Mouse (Mus musculus) forebrain, embryonic 12.5 days (tissue): Measurements from ENCODE around the gene Clrn3. TPM values are rescaled to one million over a fixed set of nuclear protein-coding genes. Genes with fewer than 3 reads are reported as not detected.

Experiments used
- ATAC-seq: fragments of 200-750 bp; cut with Nextera tagmentation; 2 replicates; pipeline ENCODE4 v1.8.0; 2017; ENCODE audit warnings: moderate TSS enrichment; ENCODE audit not compliant: low FRiP score
- H3K27ac ChIP-seq: fragments of 300-500 bp; sonication (generic); 2 replicates; pipeline ENCODE4 v1.5.1; 2016; ENCODE audit warnings: mild to moderate bottlenecking
- H3K27me3 ChIP-seq: fragments of 300-500 bp; sonication (generic); 2 replicates; pipeline ENCODE4 v1.6.1; 2016; ENCODE audit warnings: mild to moderate bottlenecking
- H3K36me3 ChIP-seq: fragments of 300-500 bp; sonication (generic); replicated peaks from 2 replicates; pipeline ENCODE4 v1.6.1; 2016; ENCODE audit warnings: mild to moderate bottlenecking
- H3K4me1 ChIP-seq: fragments of 300-500 bp; sonication (generic); 2 replicates; pipeline ENCODE4 v1.6.1; 2016
- H3K4me2 ChIP-seq: fragments of 300-500 bp; sonication (generic); 2 replicates; pipeline ENCODE4 v1.6.1; 2016; ENCODE audit warnings: mild to moderate bottlenecking, moderate library complexity
- H3K4me3 ChIP-seq: fragments of 300-500 bp; sonication (generic); replicated peaks from 2 replicates; pipeline ENCODE4 v1.5.1; 2016; ENCODE audit warnings: mild to moderate bottlenecking
- H3K9ac ChIP-seq: fragments of 300-500 bp; sonication (generic); 2 replicates; pipeline ENCODE4 v1.6.1; 2016; ENCODE audit warnings: mild to moderate bottlenecking
- H3K9me3 ChIP-seq: fragments of 300-500 bp; sonication (generic); 2 replicates; pipeline ENCODE4 v1.6.1; 2016
- WGBS: fragments of 180-500 bp; shearing (Covaris S2); methylation state at CpG from one replicate; pipeline ENCODE4 v1.1.7; 2016; 5-methylcytosine and 5-hydroxymethylcytosine counted together
- polyA plus RNA-seq: library from polyadenylated mRNA; unstranded; fragments of >200 nt; fragmentation: Nextera tagmentation; extraction: Ambion mirVana; gene quantifications from 2 replicates; pipeline ENCODE4 v1.2.1, GENCODE M21; 2016

The Clrn3 gene
- polyA plus RNA-seq, 1 experiment from 2014 or later = not detected

DNA sequence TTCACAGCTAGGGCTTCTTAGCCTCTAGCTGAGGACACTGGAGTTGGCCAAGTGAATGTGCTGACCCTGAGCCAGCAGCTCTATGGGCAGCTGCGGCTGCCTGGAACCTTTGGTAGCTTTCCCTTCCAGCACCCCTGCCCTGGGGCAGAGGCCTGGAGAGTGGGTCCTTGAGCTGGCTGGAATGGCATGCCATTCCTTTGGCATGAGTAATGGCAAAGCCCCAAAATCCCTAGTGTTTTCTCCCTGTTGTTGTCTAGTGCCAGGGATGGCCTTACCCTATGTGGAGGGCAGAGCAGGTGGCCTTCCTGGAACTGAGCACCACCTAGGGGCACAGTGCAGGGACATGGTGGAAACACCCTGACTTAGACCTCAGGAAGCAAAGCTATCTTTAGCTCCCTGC is 23.1 kb upstream of the Clrn3 start:
- Histone ChIP-seq H3K36me3 (no peaks in the 10 kb centered on the region), H3K4me2 (no peak overlapping the region), H3K4me3 (no peak overlapping the region), H3K9ac (no peak overlapping the region), H3K27me3 (no peaks in the 10 kb centered on the region; the same call in 1 of the 2 replicates), H3K9me3 (no peaks in the 10 kb centered on the region), H3K4me1 (no peaks in the 10 kb centered on the region), H3K27ac (no peak overlapping the region)
- no peak for ATAC-seq
- 86% methylated on average over 1 of the region's 1 CpGs for WGBS

DNA sequence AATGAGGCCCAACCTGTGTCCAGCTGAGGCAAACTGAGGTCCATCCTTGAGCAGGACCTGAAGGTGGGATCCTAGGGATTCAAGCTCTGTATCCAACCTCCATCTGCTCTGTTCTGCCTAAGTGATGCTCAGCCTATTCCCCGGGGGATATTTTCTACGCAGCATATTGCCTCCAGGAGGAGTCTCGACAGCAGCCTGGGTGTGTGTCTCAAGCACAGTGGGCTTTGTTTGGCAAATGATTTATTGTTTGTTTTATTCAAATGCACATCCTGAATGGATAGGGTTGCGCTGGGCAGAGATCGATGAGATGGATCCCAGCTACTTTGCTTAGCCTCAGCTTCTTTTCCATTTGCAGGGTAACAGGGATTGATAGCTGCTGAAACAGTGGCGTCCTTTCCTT is 20.0 kb upstream of the Clrn3 start:
- no peak overlapping the region for H3K4me3 ChIP-seq
- H3K27ac ChIP-seq = no peak overlapping the region
- no peaks in the 10 kb centered on the region for H3K9me3 ChIP-seq
- no peaks in the 10 kb centered on the region; the same call in 1 of the 2 replicates for H3K27me3 ChIP-seq
- H3K9ac ChIP-seq = no peak overlapping the region
- ATAC-seq = no peak
- no peak overlapping the region for H3K4me2 ChIP-seq
- H3K36me3 ChIP-seq = no peaks in the 10 kb centered on the region
- H3K4me1 ChIP-seq = no peaks in the 10 kb centered on the region
- WGBS = 77% methylated on average over 6 of the region's 6 CpGs

DNA sequence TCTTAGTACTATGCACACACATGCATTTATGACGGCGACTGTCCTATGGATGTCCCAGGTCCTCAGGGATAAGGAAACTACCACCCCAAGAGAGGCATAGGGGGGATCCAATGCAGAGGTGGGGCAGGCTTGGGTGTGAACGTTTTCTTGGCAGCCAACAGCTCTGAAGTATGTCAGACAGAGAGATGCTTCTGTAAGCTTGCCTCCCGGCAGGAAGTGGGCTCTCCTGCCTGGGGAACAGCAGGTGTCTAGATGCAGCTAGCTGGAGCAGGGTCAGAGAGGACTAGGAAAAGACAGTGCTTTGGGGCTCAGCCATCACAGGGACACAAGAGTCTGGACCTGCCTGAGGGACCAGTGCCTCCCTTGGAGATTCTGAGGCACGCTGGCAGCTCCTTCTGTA is 18.1 kb upstream of the Clrn3 start:
- Histone ChIP-seq H3K4me1 (no peaks in the 10 kb centered on the region), H3K36me3 (no peaks in the 10 kb centered on the region), H3K27me3 (no peaks in the 10 kb centered on the region; the same call in 1 of the 2 replicates), H3K4me2 (no peak overlapping the region), H3K27ac (no peak overlapping the region), H3K9me3 (no peaks in the 10 kb centered on the region), H3K4me3 (no peak overlapping the region), H3K9ac (no peak overlapping the region)
- 63% methylated on average over 5 of the region's 5 CpGs for WGBS
- no peak for ATAC-seq

DNA sequence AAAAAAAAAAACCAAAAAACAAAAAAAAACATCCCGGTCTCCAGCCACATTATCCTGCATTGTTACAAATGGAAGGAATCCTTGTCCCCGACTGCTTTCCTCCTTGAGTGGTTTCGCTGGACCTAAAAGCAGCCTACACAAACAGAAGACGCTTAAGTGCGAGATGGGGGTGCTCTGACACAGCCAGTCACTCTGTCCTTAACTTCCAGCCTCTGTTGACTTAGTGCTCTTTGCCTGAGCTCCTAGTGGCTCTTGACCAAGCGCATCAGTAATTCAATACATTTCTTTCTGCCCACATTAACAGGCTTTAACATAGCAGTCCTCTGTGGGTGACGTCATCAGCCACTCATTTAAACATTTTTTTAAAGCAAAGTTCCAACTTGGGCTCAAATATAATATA is 17.5 kb upstream of the Clrn3 start:
- Histone ChIP-seq H3K4me2 (no peak overlapping the region), H3K4me3 (no peak overlapping the region), H3K36me3 (no peaks in the 10 kb centered on the region), H3K9me3 (no peaks in the 10 kb centered on the region), H3K9ac (no peak overlapping the region), H3K4me1 (no peaks in the 10 kb centered on the region), H3K27me3 (no peaks in the 10 kb centered on the region; the same call in 1 of the 2 replicates), H3K27ac (no peak overlapping the region)
- WGBS = 79% methylated on average over 7 of the region's 7 CpGs
- no peak for ATAC-seq

DNA sequence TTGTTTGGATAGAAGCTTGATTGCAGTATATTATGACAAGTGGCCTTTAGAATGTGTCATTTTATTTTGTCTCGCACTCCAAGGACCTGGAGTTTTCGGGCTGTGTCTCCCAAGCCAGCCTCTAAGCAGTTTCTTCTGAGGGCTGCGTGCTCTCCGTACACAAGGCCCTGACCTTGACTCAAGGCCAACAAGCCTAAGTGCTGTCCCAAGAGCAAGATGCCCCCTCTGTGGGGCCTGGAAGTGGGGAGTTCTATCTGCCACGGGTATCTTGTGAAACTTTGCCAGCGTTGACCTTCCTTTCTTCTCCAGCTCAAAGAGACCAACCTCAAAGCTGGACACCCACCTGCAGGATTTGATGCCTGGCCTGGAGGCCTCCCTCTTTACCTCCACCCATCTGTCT is 15.9 kb upstream of the Clrn3 start:
- Histone ChIP-seq H3K9ac (no peak overlapping the region), H3K36me3 (no peaks in the 10 kb centered on the region), H3K9me3 (no peaks in the 10 kb centered on the region), H3K27ac (no peak overlapping the region), H3K4me3 (no peak overlapping the region), H3K4me2 (no peak overlapping the region), H3K4me1 (no peaks in the 10 kb centered on the region), H3K27me3 (peaks cover 11% of the 10 kb centered on the region)
- WGBS = 92% methylated on average over 6 of the region's 6 CpGs
- ATAC-seq = no peak

DNA sequence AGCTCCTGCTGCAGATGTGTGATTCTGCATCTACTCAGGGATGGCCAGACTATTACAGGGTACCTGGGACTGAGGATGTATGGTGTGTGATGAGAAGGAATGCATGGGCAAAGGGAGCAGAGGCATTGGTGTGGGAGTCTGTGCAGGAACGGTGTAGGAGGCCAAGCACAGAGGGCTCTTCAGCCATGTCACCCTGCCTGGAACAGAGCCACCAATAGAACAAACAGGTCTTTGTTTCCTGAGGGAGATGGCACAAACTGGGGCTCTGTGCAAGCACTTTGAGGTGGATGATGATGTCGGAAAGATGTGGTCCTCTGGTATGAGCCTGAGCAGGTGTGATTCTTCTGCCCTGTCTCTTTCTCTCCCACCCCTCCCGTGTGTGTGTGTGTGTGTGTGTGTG is 14.6 kb upstream of the Clrn3 start:
- Histone ChIP-seq H3K4me3 (no peak overlapping the region), H3K9me3 (no peaks in the 10 kb centered on the region), H3K4me1 (peaks cover 5% of the 10 kb centered on the region), H3K4me2 (no peak overlapping the region), H3K9ac (no peak overlapping the region), H3K27me3 (peaks cover 24% of the 10 kb centered on the region), H3K36me3 (no peaks in the 10 kb centered on the region), H3K27ac (no peak overlapping the region)
- no peak for ATAC-seq
- 79% methylated on average over 3 of the region's 3 CpGs for WGBS

DNA sequence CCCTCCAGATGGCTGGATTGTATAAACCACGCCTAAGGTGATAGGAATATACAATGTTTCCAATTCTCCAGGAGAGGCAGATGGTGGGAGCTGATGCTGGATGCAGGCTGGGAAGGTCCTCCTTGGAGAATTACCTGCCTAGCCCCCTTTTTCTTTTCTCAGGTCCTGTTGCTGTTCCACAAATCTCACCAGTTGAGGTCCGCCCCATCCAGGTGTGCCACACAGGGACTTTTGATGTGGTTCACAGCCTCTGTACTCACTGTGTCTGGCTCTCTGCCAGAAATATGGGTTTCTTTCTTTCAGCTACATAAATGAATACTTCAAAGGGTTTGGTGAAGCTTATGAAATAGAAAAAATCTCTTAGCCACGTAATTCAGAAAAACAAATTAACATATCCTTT is 13.8 kb upstream of the Clrn3 start:
- Histone ChIP-seq H3K27me3 (peaks cover 28% of the 10 kb centered on the region), H3K9ac (no peak overlapping the region), H3K4me1 (peaks cover 8% of the 10 kb centered on the region), H3K36me3 (no peaks in the 10 kb centered on the region), H3K27ac (no peak overlapping the region), H3K4me2 (no peak overlapping the region), H3K9me3 (no peaks in the 10 kb centered on the region), H3K4me3 (no peak overlapping the region)
- ATAC-seq = no peak
- 76% methylated on average over 3 of the region's 3 CpGs for WGBS

DNA sequence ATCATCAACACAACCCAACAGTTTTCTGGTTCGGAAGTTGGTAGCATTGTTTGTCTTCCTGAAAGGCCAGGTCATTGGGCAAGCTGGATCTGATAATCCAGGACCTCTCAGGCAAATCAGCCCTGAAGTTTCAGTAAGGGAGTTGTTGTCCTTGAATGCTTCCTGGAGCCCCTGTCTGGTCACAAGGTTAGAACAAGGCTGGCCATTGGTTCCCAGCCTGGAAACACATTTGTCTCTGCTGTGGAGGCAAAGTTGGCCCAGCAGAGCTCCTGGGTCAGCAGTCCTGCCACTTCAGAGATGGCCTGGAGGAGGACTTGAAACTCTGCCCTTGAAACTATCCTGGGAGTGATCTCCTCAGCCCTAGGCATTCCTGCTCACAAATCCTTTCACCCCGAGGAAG is 11.0 kb upstream of the Clrn3 start:
- Histone ChIP-seq H3K9ac (no peak overlapping the region), H3K4me3 (no peak overlapping the region), H3K27ac (no peak overlapping the region), H3K4me2 (no peak overlapping the region), H3K9me3 (no peaks in the 10 kb centered on the region), H3K4me1 (peaks cover 8% of the 10 kb centered on the region), H3K27me3 (peaks cover 32% of the 10 kb centered on the region), H3K36me3 (no peaks in the 10 kb centered on the region)
- WGBS = 89% methylated on average over 2 of the region's 2 CpGs
- ATAC-seq = no peak

DNA sequence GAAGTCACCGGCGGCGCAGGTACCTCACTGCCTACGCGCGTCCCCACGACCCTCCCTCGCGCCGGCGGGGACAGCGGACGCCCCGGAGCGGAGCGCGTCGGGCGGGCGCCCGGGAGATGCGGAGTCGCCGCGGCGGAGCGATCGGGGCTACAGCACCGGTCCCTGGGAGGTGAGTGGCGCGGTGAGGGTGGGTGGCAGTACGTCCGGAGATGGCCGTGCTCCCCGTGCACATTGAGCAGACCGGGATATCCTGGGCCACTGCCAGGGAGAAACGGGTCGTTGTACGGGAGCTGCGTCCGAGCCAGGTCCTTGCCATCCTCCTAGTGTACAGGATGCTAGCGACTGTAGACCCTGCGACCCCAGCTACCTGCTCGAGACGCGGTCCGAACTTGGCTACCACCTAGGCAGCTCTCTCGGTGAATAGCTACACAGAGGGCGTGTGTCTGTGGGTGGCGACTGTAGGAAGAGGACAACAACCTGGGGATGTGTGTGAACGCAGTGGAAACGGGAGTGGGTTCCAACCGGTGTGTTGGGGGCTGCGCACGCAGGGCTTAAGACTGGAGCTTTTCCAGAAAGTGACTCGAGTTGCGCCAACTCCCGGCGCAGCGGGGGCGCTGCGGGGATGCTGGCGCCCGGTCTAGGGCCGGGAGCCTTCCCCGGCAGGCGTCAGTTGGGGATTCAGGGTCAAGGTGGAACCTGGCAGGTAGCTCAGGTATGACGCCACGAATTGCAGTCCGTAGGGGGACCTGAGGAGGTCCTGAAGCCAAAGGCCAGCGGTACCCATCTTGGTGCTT is 9.7 kb upstream of the Clrn3 start:
- Histone ChIP-seq H3K4me3 (peak overlapping the region; percentile 61), H3K36me3 (no peaks in the 10 kb centered on the region), H3K9me3 (no peaks in the 10 kb centered on the region), H3K4me1 (peaks cover 8% of the 10 kb centered on the region), H3K4me2 (peak overlapping the region; percentile 99), H3K27me3 (peaks cover 32% of the 10 kb centered on the region), H3K27ac (no peak overlapping the region), H3K9ac (peak overlapping the region; percentile 64)
- WGBS = under 1% methylated on average over 70 of the region's 71 CpGs
- ATAC-seq = no peak

DNA sequence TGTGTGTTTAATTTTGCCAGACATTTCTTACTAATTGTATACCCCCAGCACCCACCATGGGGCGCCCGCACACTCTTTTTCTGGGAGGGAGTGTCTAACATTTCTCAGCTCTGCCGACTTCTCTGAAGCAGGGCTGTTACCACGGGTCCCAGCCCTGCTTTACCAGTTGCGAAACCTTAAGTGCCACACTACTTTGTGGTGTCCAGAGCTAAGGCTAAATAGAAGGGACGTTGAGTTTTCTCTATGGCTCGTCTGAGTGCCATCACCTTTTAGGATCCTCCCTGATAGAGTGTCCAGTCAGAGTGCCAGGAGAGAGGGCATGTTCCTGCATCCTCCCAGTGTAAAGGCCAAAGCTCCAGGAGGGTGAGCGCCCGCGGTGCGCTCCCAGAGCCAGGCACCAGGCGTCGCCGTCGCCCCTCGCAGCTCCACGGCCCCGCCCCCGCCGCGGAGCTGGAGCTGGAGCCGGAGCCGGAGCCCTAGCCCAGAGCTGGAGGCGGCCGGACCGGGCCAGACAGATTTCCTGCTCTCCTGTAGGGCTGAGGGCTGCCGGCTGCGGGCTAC is 9.0 kb upstream of the Clrn3 start, which contains the start of gene Ptpre:
Ptpre (plus strand) TSS at position 141 of the 561 bp plus-strand sequence.
- Histone ChIP-seq H3K9me3 (no peaks in the 10 kb centered on the region), H3K27me3 (peaks cover 32% of the 10 kb centered on the region), H3K27ac (no peak within 1 kb of the TSS), H3K4me2 (peak within 1 kb of the TSS; percentile 99), H3K4me3 (peak within 1 kb of the TSS; percentile 61), H3K36me3 (no peaks in the 10 kb centered on the region), H3K4me1 (peaks cover 8% of the 10 kb centered on the region), H3K9ac (peak within 1 kb of the TSS; percentile 64)
- peak; percentile 96 for ATAC-seq
- 5% methylated on average over 28 of the region's 28 CpGs for WGBS

DNA sequence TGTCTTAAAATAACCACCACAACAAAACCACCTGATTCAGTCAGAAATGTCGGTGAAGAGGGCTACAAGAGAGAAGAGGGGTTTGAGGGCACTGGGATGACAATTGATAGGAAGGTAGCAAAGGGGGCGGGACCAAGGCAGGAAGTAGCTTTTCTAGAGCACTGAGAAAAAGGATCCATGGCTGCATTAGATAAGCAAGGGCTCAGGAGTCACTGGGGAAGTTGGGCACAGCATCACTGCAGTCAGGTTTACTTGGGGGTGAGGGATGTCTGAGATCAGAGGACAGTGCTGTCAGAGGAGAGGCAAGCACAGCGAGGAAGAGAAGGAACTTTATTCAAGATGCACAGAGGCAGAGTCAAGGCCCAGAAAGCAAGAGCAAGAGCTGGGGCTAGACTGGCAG is 7.5 kb upstream of the Clrn3 start:
- Histone ChIP-seq H3K4me2 (no peak overlapping the region), H3K27me3 (peaks cover 32% of the 10 kb centered on the region), H3K4me1 (peaks cover 8% of the 10 kb centered on the region), H3K9me3 (no peaks in the 10 kb centered on the region), H3K4me3 (no peak overlapping the region), H3K27ac (no peak overlapping the region), H3K36me3 (no peaks in the 10 kb centered on the region), H3K9ac (no peak overlapping the region)
- no peak for ATAC-seq
- WGBS = 85% methylated on average over 3 of the region's 3 CpGs

DNA sequence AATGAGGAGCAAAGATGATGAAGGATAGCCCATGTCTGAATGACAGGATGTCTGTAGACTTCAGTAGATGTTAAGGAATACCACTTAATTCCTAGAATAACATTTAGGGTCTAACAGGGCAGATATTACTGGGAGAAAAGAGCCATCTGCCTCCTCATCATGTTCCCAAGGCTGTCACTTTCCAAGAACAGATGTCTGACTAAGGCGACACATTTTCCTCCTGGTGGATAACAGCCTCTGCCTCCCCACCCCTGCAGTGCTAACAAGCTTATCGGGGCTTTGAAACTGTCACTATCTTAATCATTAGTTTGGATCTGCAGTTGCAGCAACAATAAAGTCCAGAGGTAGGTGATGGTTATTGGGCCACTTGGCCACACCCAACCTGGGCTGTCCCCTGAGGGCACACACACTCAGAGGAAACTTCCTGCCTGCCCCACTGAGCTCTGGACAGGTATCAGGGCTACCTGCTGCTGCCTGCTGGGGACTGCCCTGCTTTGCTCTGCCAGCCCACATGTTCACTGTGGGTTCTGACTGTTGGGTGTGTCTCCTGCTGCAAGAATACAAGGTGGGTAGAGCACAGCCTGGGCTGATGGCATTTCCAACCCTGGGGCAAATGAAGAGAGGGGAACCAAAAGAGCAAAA is 6.2 kb upstream of the Clrn3 start:
- H3K9ac ChIP-seq = no peak overlapping the region
- no peak overlapping the region for H3K4me3 ChIP-seq
- H3K36me3 ChIP-seq = no peaks in the 10 kb centered on the region
- H3K27me3 ChIP-seq = peaks cover 25% of the 10 kb centered on the region
- WGBS = 65% methylated on average over 2 of the region's 2 CpGs
- H3K4me1 ChIP-seq = peaks cover 8% of the 10 kb centered on the region
- H3K9me3 ChIP-seq = no peaks in the 10 kb centered on the region
- no peak for ATAC-seq
- H3K27ac ChIP-seq = no peak overlapping the region
- no peak overlapping the region for H3K4me2 ChIP-seq
